Comparison of ENCODE assay signal across 8 mouse cellular contexts in the genomic region with DNA sequence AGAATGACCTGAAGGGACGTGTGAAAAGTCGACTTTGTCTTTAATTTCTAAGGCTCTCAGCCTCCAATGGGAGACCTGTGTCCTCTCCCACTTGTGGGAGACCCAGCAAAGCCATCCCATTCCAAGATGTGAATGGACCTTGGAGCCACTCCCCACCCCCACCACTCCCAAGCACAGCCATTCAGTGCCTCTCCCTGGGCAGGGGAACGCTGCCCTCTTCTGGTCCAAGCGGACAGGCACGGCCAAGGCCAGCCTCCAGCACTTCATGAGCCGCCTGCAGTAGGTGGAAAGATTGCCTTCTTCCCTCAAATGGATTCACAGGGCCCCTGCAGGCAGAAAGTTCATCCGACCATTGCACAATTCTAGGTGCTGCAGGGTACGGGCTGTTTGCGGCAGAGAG.
DNase-seq lines count a peak whose midpoint lies in the region; ATAC-seq and TF ChIP-seq lines count a peak whose summit lies in the region.

No protein-coding gene starts in this region.

- TF ChIP-seq CTCF in cerebellum, adult 2 months (IDR thresholded peaks at IDR 0.05; ENCODE audit: borderline replicate concordance, insufficient read depth, low read depth, low read length): peak; percentile 32; the same call in 1 of the 2 replicates
- no peak for TF ChIP-seq CTCF in CH12.LX (conservative IDR thresholded peaks at IDR 0.05 in 1 of 2, IDR thresholded peaks at IDR 0.05 in 1 of 2; ENCODE audit: low read depth in 2 of 2, low read length in 2 of 2)

- H3K36me3 ChIP-seq in CH12.LX (replicated peaks in 1 of 2; ENCODE audit: control insufficient read depth in 1 of 2, insufficient read depth in 1 of 2, low read length in 1 of 2): no peaks in the 10 kb centered on the region
- no peaks in the 10 kb centered on the region for H3K36me3 ChIP-seq in hindbrain, embryonic 11.5 days (ENCODE audit: control insufficient read depth, insufficient read depth, low read length)
- H3K36me3 ChIP-seq in neural tube, embryonic 12.5 days: no peaks in the 10 kb centered on the region

- H3K9me3 ChIP-seq in CH12.LX (replicated peaks; ENCODE audit: low read length): no peaks in the 10 kb centered on the region
- no peaks in the 10 kb centered on the region for H3K9me3 ChIP-seq in hindbrain, embryonic 11.5 days (ENCODE audit: control insufficient read depth, low read length)
- H3K9me3 ChIP-seq in neural tube, embryonic 12.5 days: no peaks in the 10 kb centered on the region

- H3K79me2 ChIP-seq in CH12.LX (replicated peaks; ENCODE audit: control insufficient read depth, extremely low read depth, insufficient read depth, poor library complexity, severe bottlenecking): no peaks in the 10 kb centered on the region

- H3K4me2 ChIP-seq in CH12.LX (ENCODE audit: insufficient read depth, low read depth, poor library complexity, severe bottlenecking): no peak overlapping the region
- H3K4me2 ChIP-seq in hindbrain, embryonic 11.5 days (replicated peaks; ENCODE audit: low read depth, low read length): no peak overlapping the region
- no peak overlapping the region for H3K4me2 ChIP-seq in neural tube, embryonic 12.5 days (replicated peaks)

- TF ChIP-seq EP300 in CH12.LX (IDR thresholded peaks at IDR 0.05; ENCODE audit: low read length): no peak

- dilution Hi-C loops in CH12.LX (cut with MboI; ENCODE audit: extremely low pct_ligation_motif_present, extremely low pct_unique_long_range_greater_than_20kb, low sequenced_read_pairs): no loop called here

- no peak overlapping the region for H3K27ac ChIP-seq in cerebellum, adult 2 months (ENCODE audit: insufficient read depth, low read length)
- H3K27ac ChIP-seq in CH12.LX (ENCODE audit: insufficient read depth, low read depth): no peak overlapping the region
- H3K27ac ChIP-seq in hindbrain, embryonic 11.5 days (ENCODE audit: low read depth, low read length): no peak overlapping the region
- no peak overlapping the region for H3K27ac ChIP-seq in neural tube, embryonic 12.5 days

- H3K9ac ChIP-seq in CH12.LX (ENCODE audit: insufficient read depth, low read depth): no peak overlapping the region
- H3K9ac ChIP-seq in hindbrain, embryonic 11.5 days (ENCODE audit: low read depth, low read length): no peak overlapping the region
- H3K9ac ChIP-seq in neural tube, embryonic 12.5 days: no peak overlapping the region

- peaks cover 3% of the 10 kb centered on the region; the same call in 1 of the 2 replicates for H3K27me3 ChIP-seq in cerebellum, adult 2 months (ENCODE audit: control insufficient read depth, insufficient read depth, low read length)
- peaks cover 81% of the 10 kb centered on the region for H3K27me3 ChIP-seq in CH12.LX (replicated peaks)
- peaks cover 81% of the 10 kb centered on the region for H3K27me3 ChIP-seq in hindbrain, embryonic 11.5 days (ENCODE audit: control insufficient read depth, insufficient read depth, low read length)
- H3K27me3 ChIP-seq in neural tube, embryonic 12.5 days (replicated peaks): peaks cover 79% of the 10 kb centered on the region

- in situ Hi-C loops in CH12.LX (cut with MboI; ENCODE audit: low pct_ligation_motif_present, low pct_unique_long_range_greater_than_20kb, low sequenced_read_pairs): no loop called here

- no peak overlapping the region for H3K4me3 ChIP-seq in cerebellum, adult 2 months (replicated peaks; ENCODE audit: insufficient read depth, low read depth, low read length)
- H3K4me3 ChIP-seq in CH12.LX (replicated peaks in 1 of 3; ENCODE audit: low read depth in 2 of 3, low read length in 2 of 3, poor library complexity in 1 of 3): no peak overlapping the region
- H3K4me3 ChIP-seq in hindbrain, embryonic 11.5 days (ENCODE audit: low read depth, low read length): no peak overlapping the region
- no peak overlapping the region for H3K4me3 ChIP-seq in neural tube, embryonic 12.5 days

- DNase-seq in cerebellum, adult 2 months: peak in 1 of 2 experiments; percentile 14
- no peak for DNase-seq in cerebellum, adult 9-11 months
- no peak for DNase-seq in CH12.LX (ENCODE audit: extremely low read depth)
- DNase-seq in embryo, embryonic 9.5 days (ENCODE audit: extremely low spot score): peak; percentile 78
- peak; percentile 77 for DNase-seq in hindbrain, embryonic 11.5 days (ENCODE audit: low spot score)
- peak; percentile 69 to 78 for DNase-seq in layer of hippocampus, postnatal 10 days (ENCODE audit: low spot score in 2 of 2)

- peak; percentile 67; the same call in 1 of the 2 replicates for ATAC-seq in hindbrain, embryonic 11.5 days (ENCODE audit: low FRiP score)
- 0 out of 2 replicates have a peak, but pooled peaks have one; percentile 49 for ATAC-seq in neural tube, embryonic 12.5 days (ENCODE audit: low FRiP score, low read depth)
- no peak for ATAC-seq in inflammation-experienced regulatory T-cells, adult 6 months

- H3K4me1 ChIP-seq in cerebellum, adult 2 months (ENCODE audit: control insufficient read depth, insufficient read depth, low read length): no peaks in the 10 kb centered on the region
- no peaks in the 10 kb centered on the region for H3K4me1 ChIP-seq in CH12.LX (ENCODE audit: control insufficient read depth in 1 of 2, insufficient read depth in 2 of 2)
- H3K4me1 ChIP-seq in hindbrain, embryonic 11.5 days (replicated peaks; ENCODE audit: control insufficient read depth, insufficient read depth, low read length): peaks cover 5% of the 10 kb centered on the region; the same call in 1 of the 2 replicates
- peaks cover 14% of the 10 kb centered on the region for H3K4me1 ChIP-seq in neural tube, embryonic 12.5 days

- peak; percentile 16 for TF ChIP-seq RAD21 in CH12.LX (IDR thresholded peaks at IDR 0.05; ENCODE audit: low read depth, low read length)

- no peak for TF ChIP-seq POLR2A in cerebellum, adult 2 months (IDR thresholded peaks at IDR 0.05; ENCODE audit: borderline replicate concordance, insufficient read depth, low read length)
- TF ChIP-seq POLR2A in CH12.LX (IDR thresholded peaks at IDR 0.05; ENCODE audit: low read depth, low read length): no peak

- WGBS in cerebellum, adult 2 months: 7% methylated on average over 9 of the region's 9 CpGs
- 7% methylated on average over 9 of the region's 9 CpGs for WGBS in hindbrain, embryonic 11.5 days
- WGBS in neural tube, embryonic 12.5 days: 9% methylated on average over 9 of the region's 9 CpGs

TF ChIP-seq in CH12.LX, 34 proteins besides CTCF, POLR2A, EP300 and RAD21:
- TF ChIP-seq GABPA (IDR thresholded peaks at IDR 0.05; ENCODE audit: insufficient replicate concordance, low read depth, low read length) (no peak), HCFC1 (IDR thresholded peaks at IDR 0.05; ENCODE audit: low read depth, low read length) (no peak), USF1 (IDR thresholded peaks at IDR 0.05; ENCODE audit: low read depth, low read length) (no peak), ETS1 (conservative IDR thresholded peaks at IDR 0.05; ENCODE audit: low read depth, low read length) (no peak), JUND (conservative IDR thresholded peaks at IDR 0.05; ENCODE audit: low read depth, low read length) (no peak), MAX (IDR thresholded peaks at IDR 0.05; ENCODE audit: low read length) (no peak), MAZ (IDR thresholded peaks at IDR 0.05; ENCODE audit: low read depth, low read length) (no peak), IRF4 (IDR thresholded peaks at IDR 0.05; ENCODE audit: low read depth, low read length) (no peak), ZNF384 (IDR thresholded peaks at IDR 0.05; ENCODE audit: low read depth, low read length) (no peak), NRF1 (IDR thresholded peaks at IDR 0.05; ENCODE audit: low read depth, low read length) (no peak), ELF1 (IDR thresholded peaks at IDR 0.05; ENCODE audit: low read depth, low read length) (no peak)

Comparison
In these comparisons a context has a peak if more than half of its experiments do, and no peak if none do; other contexts are left out.
1. DNase-seq: peak in embryo, embryonic 9.5 days (single experiment), hindbrain, embryonic 11.5 days (single experiment) and layer of hippocampus, postnatal 10 days (2 of 2); none in cerebellum, adult 9-11 months (single experiment) and CH12.LX (single experiment).